Mouse (Mus musculus) E14TG2a.4 (cell line): ENCODE data around the gene Nt5m.

ENCODE experiments used
- CTCF ChIP-seq: conservative IDR thresholded peaks from 2 replicates; pipeline ENCODE4 v1.5.1; 2014; ENCODE audit warnings: low read length
- NANOG ChIP-seq: IDR thresholded peaks from 2 replicates; pipeline ENCODE4 v1.6.1; 2014; ENCODE audit warnings: borderline replicate concordance, low read length, mixed read lengths

GRCm38 (mm10) chr11:59847131-59847530 lies 7.9 kb downstream of the Nt5m start:
- TF ChIP-seq CTCF: peak; percentile 31
- TF ChIP-seq NANOG: no peak
